15 mouse cellular contexts compared by ENCODE assay signal in genomic region chr1:152791269-152791668, GRCm38 (mm10). TPM values are rescaled to one million over a fixed set of nuclear protein-coding genes. Genes with fewer than 3 reads are reported as not detected.
DNase-seq lines count a peak whose midpoint lies in the region; ATAC-seq and TF ChIP-seq lines count a peak whose summit lies in the region.
"Had no signal": no experiment of that assay in that cellular context is flagged by ENCODE, and none has a peak within 500 bp of the region (broad histone marks: within the 10 kb centered on the region; RNA-seq: fewer than 3 reads in every experiment).

No protein-coding gene starts in this region.

- peak overlapping the region; percentile 87 for H3K27ac ChIP-seq in kidney, embryonic 15.5 days
- H3K27ac ChIP-seq in ES-Bruce4 (ENCODE audit: insufficient read depth, low read length): peak overlapping the region; percentile 51
- peak overlapping the region; percentile 58; the same call in 1 of the 2 replicates for H3K27ac ChIP-seq in embryonic facial prominence, embryonic 10.5 days (replicated peaks)
- no peak overlapping the region for H3K27ac ChIP-seq in left cerebral cortex, adult 2 months
- H3K27ac ChIP-seq: liver, embryonic 15.5 days; midbrain, embryonic 12.5 days; neural tube, embryonic 13.5 days had no signal

- H3K4me1 ChIP-seq in kidney, embryonic 15.5 days: peaks cover 35% of the 10 kb centered on the region
- H3K4me1 ChIP-seq in ES-Bruce4 (ENCODE audit: control insufficient read depth, insufficient read depth, low read length): peaks cover 4% of the 10 kb centered on the region
- H3K4me1 ChIP-seq in embryonic facial prominence, embryonic 10.5 days: peaks cover 46% of the 10 kb centered on the region

- H3K9me3 ChIP-seq in kidney, embryonic 15.5 days (replicated peaks): no peaks in the 10 kb centered on the region
- no peaks in the 10 kb centered on the region for H3K9me3 ChIP-seq in ES-Bruce4 (replicated peaks; ENCODE audit: control insufficient read depth, insufficient read depth, low read length, poor library complexity, severe bottlenecking)
- no peaks in the 10 kb centered on the region for H3K9me3 ChIP-seq in embryonic facial prominence, embryonic 10.5 days
- H3K9me3 ChIP-seq: liver, embryonic 15.5 days; neural tube, embryonic 13.5 days had no signal

- TF ChIP-seq CTCF in ES-Bruce4 (IDR thresholded peaks at IDR 0.05; ENCODE audit: low read depth, low read length): no peak
- TF ChIP-seq CTCF in left cerebral cortex, adult 2 months (IDR thresholded peaks at IDR 0.05): no peak

- 22% methylated on average over 4 of the region's 4 CpGs for WGBS in kidney, embryonic 15.5 days
- WGBS in embryonic facial prominence, embryonic 10.5 days: 27% methylated on average over 4 of the region's 4 CpGs

- 0 out of 2 replicates have a peak, but pooled peaks have one; percentile 8 for TF ChIP-seq EP300 in ES-Bruce4 (IDR thresholded peaks at IDR 0.05; ENCODE audit: insufficient read depth, low read depth, low read length)

- no peak overlapping the region for H3K9ac ChIP-seq in kidney, embryonic 15.5 days
- no peak overlapping the region for H3K9ac ChIP-seq in ES-Bruce4 (ENCODE audit: low read depth, poor library complexity, severe bottlenecking)
- H3K9ac ChIP-seq: liver, embryonic 15.5 days; midbrain, embryonic 12.5 days; neural tube, embryonic 13.5 days had no signal

- no peak overlapping the region for H3K4me3 ChIP-seq in kidney, embryonic 15.5 days (replicated peaks)
- H3K4me3 ChIP-seq in ES-Bruce4 (ENCODE audit: low read depth, low read length): no peak overlapping the region
- H3K4me3 ChIP-seq in embryonic facial prominence, embryonic 10.5 days: no peak overlapping the region
- H3K4me3 ChIP-seq in left cerebral cortex, adult 2 months: no peak overlapping the region
- H3K4me3 ChIP-seq: erythroblast, embryonic 14.5 days; liver, embryonic 15.5 days; midbrain, embryonic 12.5 days; neural tube, embryonic 13.5 days had no signal

- ATAC-seq in kidney, embryonic 15.5 days (replicated peaks; ENCODE audit: low FRiP score): peak; percentile 69

- H3K4me2 ChIP-seq in kidney, embryonic 15.5 days: peak overlapping the region; percentile 29; the same call in 1 of the 2 replicates
- H3K4me2 ChIP-seq: liver, embryonic 15.5 days; midbrain, embryonic 12.5 days; neural tube, embryonic 13.5 days had no signal

- H3K36me3 ChIP-seq in kidney, embryonic 15.5 days: no peaks in the 10 kb centered on the region
- H3K36me3 ChIP-seq in ES-Bruce4 (ENCODE audit: control insufficient read depth, insufficient read depth, low read length, poor library complexity, severe bottlenecking): no peaks in the 10 kb centered on the region
- no peaks in the 10 kb centered on the region for H3K36me3 ChIP-seq in embryonic facial prominence, embryonic 10.5 days (replicated peaks)
- H3K36me3 ChIP-seq: liver, embryonic 15.5 days; midbrain, embryonic 12.5 days; neural tube, embryonic 13.5 days had no signal

- peak; percentile 55 for DNase-seq in adrenal gland, adult 8-10 months
- DNase-seq in adrenal gland, adult 18-20 months (ENCODE audit: low spot score in 2 of 2): no peak
- DNase-seq in kidney, adult 9 months: no peak
- peak; percentile 32 for DNase-seq in embryonic facial prominence, embryonic 10.5 days (ENCODE audit: low spot score)
- DNase-seq in thymus, postnatal 0 days (ENCODE audit: low spot score): no peak
- no peak for DNase-seq in left cerebral cortex, adult 2 months (ENCODE audit: extremely low spot score in 1 of 2, low spot score in 2 of 2)
- DNase-seq: cerebellum, postnatal 14 days; right cerebral cortex, postnatal 14 days had no signal

- no peak for TF ChIP-seq POLR2A in ES-Bruce4 (IDR thresholded peaks at IDR 0.05; ENCODE audit: insufficient read depth, low read length)

- intact Hi-C loops in left cerebral cortex, adult 2 months (cut with DNase I): no loop called here

- H3K27me3 ChIP-seq in kidney, embryonic 15.5 days: no peaks in the 10 kb centered on the region
- no peaks in the 10 kb centered on the region for H3K27me3 ChIP-seq in ES-Bruce4 (ENCODE audit: control insufficient read depth, insufficient read depth, low read length, poor library complexity, severe bottlenecking)
- no peaks in the 10 kb centered on the region for H3K27me3 ChIP-seq in embryonic facial prominence, embryonic 10.5 days (replicated peaks; ENCODE audit: low read depth, poor library complexity, severe bottlenecking)
- H3K27me3 ChIP-seq: liver, embryonic 15.5 days; neural tube, embryonic 13.5 days had no signal

RNA-seq across cellular contexts. Expression of gene Ncf2, which starts 8.7 kb away (rescaled TPM):
- total RNA-seq in adrenal gland, adult 8-10 months (2022): 1 to 10 TPM; 4.2 to 9.2 (median 8.3) TPM
- 10 to 100 TPM in 1 of 2 experiments, 1 to 10 TPM in 1; 7.0 to 11.5 TPM for total RNA-seq in adrenal gland, adult 18-20 months (2021)
- polyA plus RNA-seq in kidney, embryonic 15.5 days (2015; fragmentation: Nextera tagmentation; extraction: Ambion mirVana): 7.8 and 9.0 TPM in 2 replicates
- 1.4 and 1.6 TPM in 2 replicates for polyA plus RNA-seq in ES-Bruce4 (2011; ENCODE audit: insufficient read depth, insufficient read length, low read depth, missing spikeins)
- polyA plus RNA-seq in embryonic facial prominence, embryonic 10.5 days (2016; fragmentation: Nextera tagmentation; extraction: Ambion mirVana): 2.2 and 2.6 TPM in 2 replicates
- polyA plus RNA-seq in thymus, postnatal 0 days (2015; fragmentation: Nextera tagmentation; extraction: Ambion mirVana): 9.0 and 10.0 TPM in 2 replicates
- total RNA-seq in left cerebral cortex, adult 2 months (2021): 1 to 10 TPM; 2.6 to 4.1 TPM

RNA-seq across cellular contexts. Expression of gene Arpc5, which starts 24.9 kb away (rescaled TPM):
- total RNA-seq in adrenal gland, adult 8-10 months (2022): 100 to 1,000 TPM in 2 of 4 experiments, 10 to 100 TPM in 2; 83.9 to 107 (median 101) TPM
- 100 to 1,000 TPM in 1 of 2 experiments, 10 to 100 TPM in 1; 79.9 to 107 TPM for total RNA-seq in adrenal gland, adult 18-20 months (2021)
- 228 and 235 TPM in 2 replicates for polyA plus RNA-seq in kidney, embryonic 15.5 days (2015; fragmentation: Nextera tagmentation; extraction: Ambion mirVana)
- polyA plus RNA-seq in ES-Bruce4 (2011; ENCODE audit: insufficient read depth, insufficient read length, low read depth, missing spikeins): 108 and 113 TPM in 2 replicates
- 198 and 199 TPM in 2 replicates for polyA plus RNA-seq in embryonic facial prominence, embryonic 10.5 days (2016; fragmentation: Nextera tagmentation; extraction: Ambion mirVana)
- 499 and 510 TPM in 2 replicates for polyA plus RNA-seq in thymus, postnatal 0 days (2015; fragmentation: Nextera tagmentation; extraction: Ambion mirVana)
- total RNA-seq in left cerebral cortex, adult 2 months (2021): 10 to 100 TPM; 89.6 to 94.7 TPM

RNA-seq across cellular contexts. Expression of gene Rgl1, which starts 25.1 kb away (rescaled TPM):
- 10 to 100 TPM; 23.9 to 47.1 (median 32.6) TPM for total RNA-seq in adrenal gland, adult 8-10 months (2022)
- 10 to 100 TPM; 15.5 to 31.2 TPM for total RNA-seq in adrenal gland, adult 18-20 months (2021)
- 60.6 and 63.6 TPM in 2 replicates for polyA plus RNA-seq in kidney, embryonic 15.5 days (2015; fragmentation: Nextera tagmentation; extraction: Ambion mirVana)
- 3.0 and 5.4 TPM in 2 replicates for polyA plus RNA-seq in ES-Bruce4 (2011; ENCODE audit: insufficient read depth, insufficient read length, low read depth, missing spikeins)
- 28.0 and 30.8 TPM in 2 replicates for polyA plus RNA-seq in embryonic facial prominence, embryonic 10.5 days (2016; fragmentation: Nextera tagmentation; extraction: Ambion mirVana)
- polyA plus RNA-seq in thymus, postnatal 0 days (2015; fragmentation: Nextera tagmentation; extraction: Ambion mirVana): 9.8 and 10.4 TPM in 2 replicates
- total RNA-seq in left cerebral cortex, adult 2 months (2021): 100 to 1,000 TPM; 113 to 132 TPM

RNA-seq across cellular contexts. Expression of gene Apobec4, which starts 40.9 kb away (rescaled TPM):
- total RNA-seq in adrenal gland, adult 8-10 months (2022): not detected
- total RNA-seq in adrenal gland, adult 18-20 months (2021): not detected
- polyA plus RNA-seq in kidney, embryonic 15.5 days (2015; fragmentation: Nextera tagmentation; extraction: Ambion mirVana): not detected in 2 replicates
- not detected in 2 replicates for polyA plus RNA-seq in ES-Bruce4 (2011; ENCODE audit: insufficient read depth, insufficient read length, low read depth, missing spikeins)
- not detected in 2 replicates for polyA plus RNA-seq in embryonic facial prominence, embryonic 10.5 days (2016; fragmentation: Nextera tagmentation; extraction: Ambion mirVana)
- not detected in 2 replicates for polyA plus RNA-seq in thymus, postnatal 0 days (2015; fragmentation: Nextera tagmentation; extraction: Ambion mirVana)
- not detected for total RNA-seq in left cerebral cortex, adult 2 months (2021)
- total RNA-seq: hematopoietic stem cell, adult 5-6 weeks had no signal
- polyA plus RNA-seq: erythroblast, embryonic 14.5 days; liver, embryonic 15.5 days; midbrain, embryonic 12.5 days; neural tube, embryonic 13.5 days had no signal

Comparison
In these comparisons a context has a peak if more than half of its experiments do, and no peak if none do; other contexts are left out.
1. DNase-seq: peak in adrenal gland, adult 8-10 months (single experiment) and embryonic facial prominence, embryonic 10.5 days (single experiment); none in adrenal gland, adult 18-20 months (0 of 2), kidney, adult 9 months (single experiment), thymus, postnatal 0 days (single experiment) and left cerebral cortex, adult 2 months (0 of 2).